ENCODE assay signal across 14 mouse cellular contexts in genomic region chr2:71834371-71834770, GRCm38 (mm10).
"Had no signal": no experiment of that assay in that cellular context is flagged by ENCODE, and none has a peak within 500 bp of the region (broad histone marks: within the 10 kb centered on the region; RNA-seq: fewer than 3 reads in every experiment).

No protein-coding gene starts in this region.

- H3K9me3 ChIP-seq: midbrain, embryonic 10.5 days; neural tube, embryonic 12.5 days had no signal

- H3K4me3 ChIP-seq: midbrain, embryonic 10.5 days; neural tube, embryonic 12.5 days had no signal

- DNase-seq: lung, adult 18-20 months; lung, embryonic 14.5 days; lung, postnatal 10 days; lung, postnatal 4 days; midbrain, embryonic 14.5 days; right cerebral cortex, postnatal 25 days; right cerebral cortex, postnatal 4 days; spleen, adult 18-20 months; thymus, adult 18-20 months; thymus, postnatal 14 days; thymus, postnatal 36 days had no signal

- H3K9ac ChIP-seq: lung, embryonic 14.5 days; neural tube, embryonic 12.5 days had no signal

- H3K36me3 ChIP-seq: neural tube, embryonic 12.5 days had no signal

- H3K4me2 ChIP-seq: lung, embryonic 14.5 days; neural tube, embryonic 12.5 days had no signal

- H3K27me3 ChIP-seq: neural tube, embryonic 12.5 days had no signal

- H3K27ac ChIP-seq: midbrain, embryonic 10.5 days; neural tube, embryonic 12.5 days had no signal

- ATAC-seq: midbrain, embryonic 16.5 days had no signal

- H3K4me1 ChIP-seq: midbrain, embryonic 10.5 days; neural tube, embryonic 12.5 days had no signal
